In genomic region chr6:6133556-6134050, GRCm38 (mm10) we compare ENCODE assay signal across 25 mouse cellular contexts.
A peak's percentile ranks its signal among the peaks of the same experiment; 100 is the strongest.
DNase-seq lines count a peak whose midpoint lies in the region; ATAC-seq lines count a peak whose summit lies in the region.
"Had no signal": no experiment of that assay in that cellular context is flagged by ENCODE, and none has a peak within 500 bp of the region (broad histone marks: within the 10 kb centered on the region; RNA-seq: fewer than 3 reads in every experiment).

No protein-coding gene starts in this region.

- no peak overlapping the region for H3K4me2 ChIP-seq in kidney, embryonic 16.5 days (replicated peaks; ENCODE audit: low read depth, low read length)
- H3K4me2 ChIP-seq in midbrain, embryonic 11.5 days = no peak overlapping the region
- H3K4me2 ChIP-seq: embryonic facial prominence, embryonic 15.5 days; heart, embryonic 15.5 days; hindbrain, embryonic 12.5 days had no signal

- 88% methylated on average over 8 of the region's 8 CpGs for WGBS in heart, embryonic 10.5 days
- 81% methylated on average over 8 of the region's 8 CpGs for WGBS in kidney, embryonic 16.5 days
- WGBS in midbrain, embryonic 11.5 days = 88% methylated on average over 8 of the region's 8 CpGs

- no peaks in the 10 kb centered on the region for H3K27me3 ChIP-seq in heart, embryonic 10.5 days (ENCODE audit: insufficient read depth, poor library complexity, severe bottlenecking)
- no peaks in the 10 kb centered on the region for H3K27me3 ChIP-seq in kidney, embryonic 16.5 days (ENCODE audit: insufficient read depth, low read length)
- H3K27me3 ChIP-seq in midbrain, embryonic 11.5 days (ENCODE audit: control insufficient read depth, insufficient read depth, low read length) = no peaks in the 10 kb centered on the region
- H3K27me3 ChIP-seq: embryonic facial prominence, embryonic 15.5 days; heart, embryonic 15.5 days; hindbrain, embryonic 12.5 days; Patski had no signal

- no peak overlapping the region for H3K27ac ChIP-seq in heart, embryonic 10.5 days
- no peak overlapping the region for H3K27ac ChIP-seq in kidney, embryonic 16.5 days (ENCODE audit: low read length)
- no peak overlapping the region for H3K27ac ChIP-seq in midbrain, embryonic 11.5 days (ENCODE audit: low read depth, low read length)
- H3K27ac ChIP-seq: embryonic facial prominence, embryonic 15.5 days; forebrain, embryonic 10.5 days; gastrocnemius, adult 2 months; heart, embryonic 15.5 days; hindbrain, embryonic 12.5 days had no signal

- intact Hi-C loops in heart, postnatal 14 days (cut with DNase I) = no loop called here

- H3K9me3 ChIP-seq in heart, embryonic 10.5 days = 0 out of 2 replicates have a peak, but pooled peaks cover 5% of the 10 kb centered on the region
- H3K9me3 ChIP-seq in kidney, embryonic 16.5 days (ENCODE audit: low read length) = peaks cover 4% of the 10 kb centered on the region; the same call in 1 of the 2 replicates
- H3K9me3 ChIP-seq in midbrain, embryonic 11.5 days (ENCODE audit: control insufficient read depth, low read length) = no peaks in the 10 kb centered on the region
- H3K9me3 ChIP-seq: embryonic facial prominence, embryonic 15.5 days; heart, embryonic 15.5 days had no signal

- no peak overlapping the region for H3K4me3 ChIP-seq in heart, embryonic 10.5 days
- H3K4me3 ChIP-seq in kidney, embryonic 16.5 days (ENCODE audit: low read length) = no peak overlapping the region
- no peak overlapping the region for H3K4me3 ChIP-seq in midbrain, embryonic 11.5 days (ENCODE audit: low read depth, low read length)
- H3K4me3 ChIP-seq: embryonic facial prominence, embryonic 15.5 days; erythroblast, embryonic 14.5 days; forebrain, embryonic 10.5 days; gastrocnemius, adult 2 months; heart, embryonic 15.5 days; hindbrain, embryonic 12.5 days had no signal

- no peak for ATAC-seq in kidney, embryonic 16.5 days (ENCODE audit: low FRiP score, low TSS enrichment)
- no peak for ATAC-seq in midbrain, embryonic 11.5 days (ENCODE audit: low FRiP score)
- ATAC-seq: CD4-positive, CD25-positive, alpha-beta regulatory T cell, adult 4 months; forebrain, embryonic 14.5 days; hindbrain, embryonic 16.5 days; inflammation-experienced regulatory T-cells, adult 6 months; Patski had no signal

- H3K9ac ChIP-seq in kidney, embryonic 16.5 days (replicated peaks; ENCODE audit: low read length) = no peak overlapping the region
- H3K9ac ChIP-seq in midbrain, embryonic 11.5 days (ENCODE audit: low read length) = no peak overlapping the region
- H3K9ac ChIP-seq: embryonic facial prominence, embryonic 15.5 days; heart, embryonic 15.5 days; hindbrain, embryonic 12.5 days had no signal

- peak; percentile 91 for DNase-seq in heart, adult 11 months
- no peak for DNase-seq in heart, postnatal 14 days
- peak; percentile 10 to 34 for DNase-seq in heart, adult 9 months (ENCODE audit: low spot score in 2 of 2)
- no peak for DNase-seq in heart, embryonic 10.5 days (ENCODE audit: low spot score)
- peak; percentile 33 to 49 for DNase-seq in kidney, postnatal 25 days
- no peak for DNase-seq in midbrain, embryonic 11.5 days (ENCODE audit: low spot score, missing footprints)
- DNase-seq: adrenal gland, adult 8-10 months; adrenal gland, postnatal 36 days; B cell, adult 2 months; cerebellum, adult 2 months; cerebellum, postnatal 14 days; embryo, embryonic 11 days; gastrocnemius, adult 2 months; gastrocnemius, postnatal 25 days had no signal

- no peaks in the 10 kb centered on the region for H3K4me1 ChIP-seq in heart, embryonic 10.5 days
- peaks cover 4% of the 10 kb centered on the region; the same call in 1 of the 2 replicates for H3K4me1 ChIP-seq in kidney, embryonic 16.5 days (ENCODE audit: insufficient read depth, low read length)
- no peaks in the 10 kb centered on the region for H3K4me1 ChIP-seq in midbrain, embryonic 11.5 days (ENCODE audit: control insufficient read depth, insufficient read depth, low read length)
- H3K4me1 ChIP-seq: embryonic facial prominence, embryonic 15.5 days; forebrain, embryonic 10.5 days; heart, embryonic 15.5 days; hindbrain, embryonic 12.5 days had no signal

- peaks cover 21% of the 10 kb centered on the region; the same call in 1 of the 2 replicates for H3K36me3 ChIP-seq in heart, embryonic 10.5 days
- no peaks in the 10 kb centered on the region for H3K36me3 ChIP-seq in kidney, embryonic 16.5 days (ENCODE audit: insufficient read depth, low read length)
- H3K36me3 ChIP-seq in midbrain, embryonic 11.5 days (ENCODE audit: control insufficient read depth, insufficient read depth, low read length) = no peaks in the 10 kb centered on the region
- H3K36me3 ChIP-seq: embryonic facial prominence, embryonic 15.5 days had no signal

Comparison
In these comparisons a context has a peak if more than half of its experiments do, and no peak if none do; other contexts are left out.
1. DNase-seq: peak in heart, adult 11 months (single experiment), heart, adult 9 months (2 of 2) and kidney, postnatal 25 days (2 of 2); none in heart, postnatal 14 days (0 of 2), heart, embryonic 10.5 days (single experiment) and midbrain, embryonic 11.5 days (single experiment).